Mouse (Mus musculus) cerebellum, adult 2 months (tissue): Measurements from ENCODE around the gene Orc5. TPM values are rescaled to one million over a fixed set of nuclear protein-coding genes. Genes with fewer than 3 reads are reported as not detected.
A peak's percentile ranks its signal among the peaks of the same experiment; 100 is the strongest.

Experiments used
- DNase-seq, 2 experiments: peaks; one replicate each; pipeline ENCODE4 v3.0.0; 2021
- H3K27ac ChIP-seq: fragments of 200-500 bp; 2 replicates; pipeline ENCODE4 v1.5.1; 2012; ENCODE audit warnings: low read length, control low read depth, inconsistent platforms; ENCODE audit not compliant: insufficient read depth
- H3K27me3 ChIP-seq: fragments of 200-500 bp; 2 replicates; pipeline ENCODE4 v1.6.1; 2012; ENCODE audit warnings: inconsistent platforms, mild to moderate bottlenecking, low read length, moderate library complexity; ENCODE audit not compliant: control insufficient read depth, insufficient read depth
- H3K4me1 ChIP-seq: fragments of 200-500 bp; 2 replicates; pipeline ENCODE4 v1.6.1; 2011; ENCODE audit warnings: low read length; ENCODE audit not compliant: control insufficient read depth, insufficient read depth
- H3K4me3 ChIP-seq: fragments of 200-500 bp; replicated peaks from 2 replicates; pipeline ENCODE3; 2011; ENCODE audit warnings: mild to moderate bottlenecking, low read depth, low read length, control low read depth; ENCODE audit not compliant: insufficient read depth
- CTCF ChIP-seq: fragments of 200-500 bp; IDR thresholded peaks from 2 replicates; pipeline ENCODE4 v1.5.1; 2011; ENCODE audit warnings: low read depth, mild to moderate bottlenecking, control low read depth, low read length, moderate library complexity, borderline replicate concordance; ENCODE audit not compliant: insufficient read depth
- POLR2A ChIP-seq: fragments of 200-500 bp; IDR thresholded peaks from 2 replicates; pipeline ENCODE4 v1.6.1; 2011; ENCODE audit warnings: low read length, control low read depth, borderline replicate concordance; ENCODE audit not compliant: insufficient read depth
- WGBS: fragments of 180-500 bp; shearing (Covaris S2); methylation state at CpG from one replicate; pipeline ENCODE4 v1.1.7; 2018; 5-methylcytosine and 5-hydroxymethylcytosine counted together
- polyA plus RNA-seq: library from polyadenylated mRNA; depleted of rRNA; stranded (reverse); fragments of >200 nt; gene quantifications from 2 replicates; pipeline ENCODE4 v1.2.3, GENCODE M21; 2012

The Orc5 gene
- polyA plus RNA-seq, 1 experiment, result 9.7 TPM

DNA sequence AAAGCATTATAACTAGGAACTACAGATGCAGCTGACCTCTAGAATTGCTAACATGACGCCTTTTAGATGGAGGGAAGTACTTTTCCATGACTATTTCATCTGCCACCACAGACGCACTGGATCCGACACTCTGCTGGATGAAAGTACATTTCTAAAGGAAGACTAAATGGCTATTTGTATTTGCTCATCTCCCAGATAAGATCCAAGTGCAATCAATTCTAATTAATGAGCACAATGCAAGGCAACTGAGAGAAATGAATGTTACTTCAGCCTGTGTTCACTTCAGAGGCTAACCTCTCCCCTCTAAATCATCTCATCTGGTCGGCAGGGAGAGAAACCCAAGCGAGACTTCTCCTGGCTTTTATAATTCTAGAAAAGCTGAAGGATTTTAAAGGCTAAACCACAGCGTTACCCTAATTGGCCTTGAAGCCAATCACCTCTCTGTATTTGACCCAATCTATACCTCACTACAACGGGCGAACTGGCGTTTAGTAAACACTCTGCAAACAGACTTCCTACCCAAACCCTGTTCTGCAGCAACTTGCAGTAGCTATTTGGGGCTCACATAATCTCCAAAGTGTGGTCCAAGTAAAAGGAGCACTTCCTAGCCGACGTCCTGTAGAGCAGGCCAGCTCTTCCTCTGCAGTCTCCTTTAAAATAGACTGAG is 730 bp downstream of the Orc5 start:
- DNase-seq, result no peak
- Histone ChIP-seq H3K27me3 (no peaks in the 10 kb centered on the region), H3K27ac (peak overlapping the region; percentile 75), H3K4me3 (peak overlapping the region; percentile 88), H3K4me1 (no peaks in the 10 kb centered on the region; the same call in none of the 2 replicates)
- WGBS, result 3% methylated on average over 11 of the region's 11 CpGs
- TF ChIP-seq POLR2A (no peak), CTCF (no peak)

DNA sequence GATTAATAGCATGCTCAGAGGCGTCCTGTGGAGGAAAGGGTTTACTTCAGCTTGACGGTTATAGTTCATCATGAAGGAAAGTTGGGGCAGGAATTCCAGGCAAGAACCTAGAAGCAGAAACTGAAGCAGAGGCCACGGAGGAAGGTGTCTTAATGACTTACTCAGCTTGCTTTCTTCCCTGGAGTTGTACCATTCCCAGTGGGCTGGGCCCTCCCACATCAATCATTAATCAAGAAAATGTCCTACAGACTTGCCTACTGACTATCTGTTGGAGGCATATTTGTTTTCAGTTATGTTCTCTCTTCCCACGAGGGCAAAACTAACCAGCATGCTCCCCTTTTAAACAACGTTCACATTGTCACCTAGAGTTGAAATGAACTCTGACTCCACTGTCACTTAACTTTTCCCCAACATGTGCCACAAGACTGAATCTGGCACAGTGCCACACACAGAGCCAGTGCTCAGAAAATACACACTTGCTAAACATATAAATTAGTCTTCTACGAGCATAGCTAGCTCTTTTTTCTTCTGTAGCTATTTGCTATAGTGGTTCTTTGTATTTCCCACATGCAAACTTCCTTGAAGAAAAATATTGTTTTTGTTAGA is 1.6 kb downstream of the Orc5 start:
- Histone ChIP-seq H3K4me1 (no peaks in the 10 kb centered on the region; the same call in none of the 2 replicates), H3K27me3 (no peaks in the 10 kb centered on the region), H3K4me3 (no peak overlapping the region), H3K27ac (no peak overlapping the region)
- DNase-seq, result no peak
- WGBS, result 53% methylated on average over 6 of the region's 6 CpGs
- no peak for TF ChIP-seq CTCF
- TF ChIP-seq POLR2A, result no peak

DNA sequence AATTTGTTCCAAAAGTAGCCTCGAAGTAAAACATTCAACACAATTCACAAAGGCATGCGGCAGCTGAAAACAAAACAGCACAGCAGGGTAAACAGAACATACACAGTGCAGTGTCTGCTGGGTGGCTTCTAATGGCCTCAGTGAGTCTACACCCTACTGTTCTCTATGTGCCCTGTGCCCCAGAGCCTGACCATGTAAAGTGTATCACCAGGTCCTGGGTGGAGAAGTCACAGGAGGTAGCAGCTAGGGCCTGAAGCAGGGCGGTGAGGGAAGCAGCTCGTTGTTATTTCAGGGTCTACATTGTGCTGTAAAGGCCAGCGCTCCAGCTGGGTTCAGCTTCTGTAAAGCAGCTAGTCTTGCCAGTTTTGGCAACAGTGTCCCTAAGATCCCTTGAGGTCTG is 3.7 kb downstream of the Orc5 start:
- 71% methylated on average over 5 of the region's 5 CpGs for WGBS
- Histone ChIP-seq H3K27ac (no peak overlapping the region), H3K4me3 (no peak overlapping the region), H3K4me1 (no peaks in the 10 kb centered on the region; the same call in none of the 2 replicates), H3K27me3 (no peaks in the 10 kb centered on the region; the same call in 1 of the 2 replicates)
- DNase-seq, result no peak
- TF ChIP-seq POLR2A, result no peak
- no peak for TF ChIP-seq CTCF

DNA sequence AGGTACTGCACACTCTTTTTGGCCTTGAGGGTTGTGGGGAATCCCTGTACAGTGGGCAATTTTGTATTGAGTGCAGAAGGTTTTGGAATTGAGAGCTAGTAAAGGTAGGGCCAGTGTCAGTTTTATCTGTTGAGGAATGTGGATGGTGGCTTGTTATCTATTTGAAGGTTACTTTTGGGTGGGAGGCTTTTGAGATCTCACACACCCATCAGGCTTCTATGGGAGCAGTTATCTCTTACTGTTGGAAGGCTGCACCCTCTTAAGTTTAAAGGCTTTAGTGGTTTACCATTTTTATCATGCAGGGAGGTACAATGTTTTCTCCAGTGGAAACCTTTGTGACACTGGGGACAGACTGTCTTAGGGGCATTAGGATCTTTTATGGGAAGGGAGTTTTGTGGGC is 4.9 kb downstream of the Orc5 start:
- Histone ChIP-seq H3K27me3 (no peaks in the 10 kb centered on the region; the same call in 1 of the 2 replicates), H3K27ac (no peak overlapping the region), H3K4me1 (no peaks in the 10 kb centered on the region; the same call in none of the 2 replicates), H3K4me3 (no peak overlapping the region)
- TF ChIP-seq POLR2A (no peak), CTCF (no peak)
- DNase-seq, result no peak

DNA sequence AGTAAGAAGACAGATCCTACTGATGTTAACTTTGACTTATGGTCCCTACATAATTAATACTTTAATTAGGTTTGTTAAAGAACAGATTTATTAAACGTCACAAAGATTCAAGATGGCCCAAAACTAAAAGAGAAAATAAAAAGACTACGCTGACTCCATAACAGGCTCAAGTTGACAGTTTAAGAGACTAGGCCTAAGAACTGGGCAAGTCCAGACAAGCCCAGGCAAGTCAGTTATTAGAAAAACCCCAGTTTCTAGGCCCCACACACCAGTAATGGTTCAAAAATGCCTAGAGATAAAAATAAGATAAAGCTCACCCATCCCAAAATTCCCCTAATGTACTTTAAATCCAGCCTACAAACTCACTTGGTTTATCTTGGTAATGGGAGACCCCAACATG is 7.6 kb downstream of the Orc5 start:
- DNase-seq, result no peak
- H3K4me1 ChIP-seq, result no peaks in the 10 kb centered on the region; the same call in 1 of the 2 replicates
- TF ChIP-seq CTCF, result no peak
- TF ChIP-seq POLR2A, result no peak
- 94% methylated on average over 2 of the region's 2 CpGs for WGBS
- H3K27me3 ChIP-seq, result no peaks in the 10 kb centered on the region; the same call in 1 of the 2 replicates
- no peak overlapping the region for H3K4me3 ChIP-seq
- H3K27ac ChIP-seq, result no peak overlapping the region

DNA sequence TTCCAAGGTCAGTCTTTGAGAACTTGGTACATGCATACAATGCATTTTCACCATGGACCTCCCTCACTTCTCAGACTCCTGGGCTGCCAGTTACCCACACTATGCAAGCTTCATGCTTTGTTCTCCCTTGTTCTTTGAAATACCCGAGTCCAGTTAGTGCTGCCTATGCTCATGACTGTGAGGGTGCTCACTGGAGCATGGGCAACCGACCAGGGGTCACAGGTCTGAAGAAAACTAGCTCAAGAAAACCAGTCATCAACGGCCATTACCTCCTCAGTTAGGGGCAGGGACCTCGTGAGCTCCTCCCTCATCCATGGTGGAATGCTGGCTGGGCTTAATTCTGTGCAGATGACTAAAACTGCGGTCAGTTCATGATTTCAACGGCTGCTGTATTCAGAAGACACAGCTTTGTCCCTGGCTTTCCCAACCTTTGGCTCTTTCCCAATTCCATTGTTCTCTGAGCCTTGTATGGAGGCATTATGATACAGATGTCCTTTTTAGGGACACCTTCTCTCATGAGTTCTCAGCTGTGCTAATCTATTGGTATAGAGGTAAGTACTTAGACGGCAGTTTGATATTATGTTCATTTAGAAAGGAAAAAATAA is 11.1 kb downstream of the Orc5 start:
- 76% methylated on average over 7 of the region's 7 CpGs for WGBS
- TF ChIP-seq CTCF (no peak), POLR2A (no peak)
- Histone ChIP-seq H3K27ac (no peak overlapping the region), H3K27me3 (no peaks in the 10 kb centered on the region; the same call in 1 of the 2 replicates), H3K4me1 (no peaks in the 10 kb centered on the region), H3K4me3 (no peak overlapping the region)
- no peak for DNase-seq

DNA sequence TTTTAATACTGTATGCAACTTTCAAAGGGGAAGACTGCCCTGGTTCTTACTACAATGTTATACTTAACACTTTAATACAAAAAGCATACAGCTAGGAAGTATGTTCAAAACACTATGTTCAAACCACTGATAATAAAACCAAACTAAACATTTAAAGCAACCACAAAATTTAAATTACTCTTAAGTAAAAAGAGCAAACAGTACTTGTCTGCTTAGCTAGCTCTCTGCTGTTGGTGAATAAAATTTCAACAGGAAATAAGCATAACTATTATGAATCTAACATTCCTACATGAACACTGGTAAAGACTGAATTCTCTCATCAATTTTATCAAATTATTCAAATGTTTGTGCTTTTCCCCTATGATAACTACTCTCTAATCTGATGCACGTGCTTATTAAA is 13.5 kb downstream of the Orc5 start:
- TF ChIP-seq POLR2A (no peak), CTCF (no peak)
- no peak for DNase-seq
- 92% methylated on average over 1 of the region's 1 CpGs for WGBS

More for the DNA sequence above, 13.5 kb downstream of the Orc5 start:
- no peaks in the 10 kb centered on the region; the same call in 1 of the 2 replicates for H3K27me3 ChIP-seq
- H3K27ac ChIP-seq, result no peak overlapping the region
- no peaks in the 10 kb centered on the region for H3K4me1 ChIP-seq
- no peak overlapping the region for H3K4me3 ChIP-seq
